Mouse (Mus musculus): Measurements from ENCODE around the gene Olfr670. TPM values are rescaled to one million over a fixed set of nuclear protein-coding genes. Genes with fewer than 3 reads are reported as not detected.

Gene Olfr670
- polyA plus RNA-seq, 1 experiment from 2014 or later, result not detected

Other genes starting within 250 kb of the Olfr670 start
- gene Usp17le, start 185.2 kb downstream of the Olfr670 start, polyA plus RNA-seq (2015; fragmentation: Nextera tagmentation; extraction: Ambion mirVana), result not detected in 2 replicates
- gene Usp17lb, start 120.0 kb downstream of the Olfr670 start, polyA plus RNA-seq (2015; fragmentation: Nextera tagmentation; extraction: Ambion mirVana), result not detected in 2 replicates
- not detected in 2 replicates for gene Usp17la, start 105.6 kb downstream of the Olfr670 start, polyA plus RNA-seq (2015; fragmentation: Nextera tagmentation; extraction: Ambion mirVana)
- not detected in 2 replicates for gene Olfr665, start 84.6 kb downstream of the Olfr670 start, polyA plus RNA-seq (2015; fragmentation: Nextera tagmentation; extraction: Ambion mirVana)
- 0.05 TPM in 1 of 2 replicates, not detected in the other for gene Olfr666, start 66.7 kb downstream of the Olfr670 start, polyA plus RNA-seq (2015; fragmentation: Nextera tagmentation; extraction: Ambion mirVana)
- gene Olfr667, start 41.1 kb downstream of the Olfr670 start, polyA plus RNA-seq (2015; fragmentation: Nextera tagmentation; extraction: Ambion mirVana), result not detected in 2 replicates
- gene Olfr668, start 34.6 kb downstream of the Olfr670 start, polyA plus RNA-seq (2015; fragmentation: Nextera tagmentation; extraction: Ambion mirVana), result not detected in 2 replicates
- gene Olfr669, start 28.4 kb downstream of the Olfr670 start, polyA plus RNA-seq (2015; fragmentation: Nextera tagmentation; extraction: Ambion mirVana), result not detected in 2 replicates
- gene Olfr671, start 16.5 kb upstream of the Olfr670 start, polyA plus RNA-seq (2015; fragmentation: Nextera tagmentation; extraction: Ambion mirVana), result not detected in 2 replicates
- not detected in 2 replicates for gene Olfr672, start 39.4 kb upstream of the Olfr670 start, polyA plus RNA-seq (2015; fragmentation: Nextera tagmentation; extraction: Ambion mirVana)
- gene Olfr675, start 65.8 kb upstream of the Olfr670 start, polyA plus RNA-seq (2015; fragmentation: Nextera tagmentation; extraction: Ambion mirVana), result not detected in 2 replicates
- not detected in 2 replicates for gene Olfr676, start 70.1 kb upstream of the Olfr670 start, polyA plus RNA-seq (2015; fragmentation: Nextera tagmentation; extraction: Ambion mirVana)
- gene Olfr677, start 88.8 kb upstream of the Olfr670 start, polyA plus RNA-seq (2015; fragmentation: Nextera tagmentation; extraction: Ambion mirVana), result not detected in 2 replicates
- gene Olfr678, start 101.9 kb upstream of the Olfr670 start, polyA plus RNA-seq (2015; fragmentation: Nextera tagmentation; extraction: Ambion mirVana), result not detected in 2 replicates
- not detected in 2 replicates for gene Olfr679, start 118.6 kb upstream of the Olfr670 start, polyA plus RNA-seq (2015; fragmentation: Nextera tagmentation; extraction: Ambion mirVana)
- not detected in 2 replicates for gene Olfr680-ps1, start 130.2 kb upstream of the Olfr670 start, polyA plus RNA-seq (2015; fragmentation: Nextera tagmentation; extraction: Ambion mirVana)
- not detected in 2 replicates for gene Olfr681, start 154.2 kb upstream of the Olfr670 start, polyA plus RNA-seq (2015; fragmentation: Nextera tagmentation; extraction: Ambion mirVana)
- gene Olfr683, start 184.4 kb upstream of the Olfr670 start, polyA plus RNA-seq (2015; fragmentation: Nextera tagmentation; extraction: Ambion mirVana), result not detected in 2 replicates
- not detected in 2 replicates for gene Olfr684, start 201.0 kb upstream of the Olfr670 start, polyA plus RNA-seq (2015; fragmentation: Nextera tagmentation; extraction: Ambion mirVana)
- gene Olfr685, start 223.4 kb upstream of the Olfr670 start, polyA plus RNA-seq (2015; fragmentation: Nextera tagmentation; extraction: Ambion mirVana), result not detected in 2 replicates
- gene Olfr686, start 244.9 kb upstream of the Olfr670 start, polyA plus RNA-seq (2015; fragmentation: Nextera tagmentation; extraction: Ambion mirVana), result not detected in 2 replicates

Measured in liver, embryonic 16.5 days (tissue).